Mouse (Mus musculus) liver, postnatal 0 days (tissue): Measurements from ENCODE around the gene Ndel1. TPM values are rescaled to one million over a fixed set of nuclear protein-coding genes. Genes with fewer than 3 reads are reported as not detected.
A peak's percentile ranks its signal among the peaks of the same experiment; 100 is the strongest.

ENCODE experiments used
- ATAC-seq: fragments of 200-750 bp; cut with Nextera tagmentation; 2 replicates; pipeline ENCODE4 v1.8.0; 2017; ENCODE audit warnings: mild to moderate bottlenecking, moderate library complexity
- DNase-seq: peaks from one replicate; pipeline ENCODE4 v3.0.0-alpha.2; 2016
- H3K27ac ChIP-seq: fragments of 300-500 bp; sonication (generic); 2 replicates; pipeline ENCODE4 v1.5.1; 2014; ENCODE audit warnings: antibody characterized with exemption, moderate library complexity, mild to moderate bottlenecking, low read depth
- H3K27me3 ChIP-seq: fragments of 300-500 bp; sonication (generic); 2 replicates; pipeline ENCODE4 v1.6.1; 2014; ENCODE audit warnings: low read length, control low read depth, mixed read lengths; ENCODE audit not compliant: insufficient read depth
- H3K36me3 ChIP-seq: fragments of 300-500 bp; sonication (generic); replicated peaks from 2 replicates; pipeline ENCODE4 v1.6.1; 2014; ENCODE audit warnings: mild to moderate bottlenecking, control low read depth, low read length, moderate library complexity, mixed read lengths; ENCODE audit not compliant: insufficient read depth
- H3K4me1 ChIP-seq: fragments of 300-500 bp; sonication (generic); 2 replicates; pipeline ENCODE4 v1.6.1; 2014; ENCODE audit warnings: antibody characterized with exemption, mild to moderate bottlenecking, control low read depth; ENCODE audit not compliant: insufficient read depth
- H3K4me2 ChIP-seq: fragments of 300-500 bp; sonication (generic); 2 replicates; pipeline ENCODE4 v1.6.1; 2014; ENCODE audit warnings: low read depth, mild to moderate bottlenecking, low read length, moderate library complexity, mixed read lengths
- H3K4me3 ChIP-seq: fragments of 300-500 bp; sonication (generic); 2 replicates; pipeline ENCODE4 v1.5.1; 2014; ENCODE audit warnings: low read depth, low read length
- H3K9ac ChIP-seq: fragments of 300-500 bp; sonication (generic); replicated peaks from 2 replicates; pipeline ENCODE4 v1.6.1; 2014; ENCODE audit warnings: mild to moderate bottlenecking, moderate library complexity
- H3K9me3 ChIP-seq: fragments of 300-500 bp; sonication (generic); 2 replicates; pipeline ENCODE4 v1.6.1; 2016; ENCODE audit warnings: mild to moderate bottlenecking, control low read depth, low read length, mixed read lengths
- CTCF ChIP-seq: sonication (generic); IDR thresholded peaks from 2 replicates; pipeline ENCODE4 v1.5.1; 2016; ENCODE audit warnings: antibody characterized with exemption, low read depth
- EP300 ChIP-seq: IDR thresholded peaks from 2 replicates; pipeline ENCODE4 v1.6.1; 2016; ENCODE audit warnings: antibody characterized with exemption, low read depth, mild to moderate bottlenecking
- WGBS: fragments of 180-500 bp; shearing (Covaris S2); extraction: QIAGEN DNeasy Blood & Tissue Kit; methylation state at CpG from one replicate; pipeline ENCODE4 v1.1.7; 2014; ENCODE audit not compliant: insufficient replicate concordance; 5-methylcytosine and 5-hydroxymethylcytosine counted together
- polyA plus RNA-seq: library from polyadenylated mRNA; unstranded; fragments of >200 nt; fragmentation: Nextera tagmentation; extraction: Ambion mirVana; gene quantifications from 2 replicates; pipeline ENCODE4 v1.2.1, GENCODE M21; 2015

Ndel1 gene
- polyA plus RNA-seq, 1 experiment from 2014 or later, result 32.8 TPM

DNA sequence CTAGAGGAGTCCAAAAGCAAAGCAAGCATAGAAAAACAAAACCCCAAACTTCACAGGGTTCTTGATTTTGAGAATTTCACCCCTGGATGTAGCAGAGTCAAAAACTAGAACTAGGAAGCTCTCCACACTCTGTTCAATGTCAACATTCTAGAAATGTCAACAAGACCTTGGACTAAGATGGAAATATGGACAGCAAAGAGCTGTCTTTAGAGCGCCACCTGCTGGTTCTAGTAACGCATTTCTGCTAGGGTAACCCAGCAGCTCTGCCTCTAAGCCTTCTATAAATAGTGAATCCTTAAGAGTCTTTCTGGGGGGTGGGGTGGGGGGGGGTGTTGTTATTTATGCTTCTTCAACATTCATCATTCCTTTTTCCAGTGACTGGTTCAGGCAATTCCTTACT, 3.2 kb upstream of the Ndel1 start:
- Histone ChIP-seq H3K4me1 (no peaks in the 10 kb centered on the region; the same call in 1 of the 2 replicates), H3K9me3 (no peaks in the 10 kb centered on the region), H3K9ac (no peak overlapping the region), H3K27ac (no peak overlapping the region), H3K4me2 (no peak overlapping the region), H3K27me3 (no peaks in the 10 kb centered on the region), H3K4me3 (no peak overlapping the region), H3K36me3 (no peaks in the 10 kb centered on the region)
- TF ChIP-seq EP300, result no peak
- TF ChIP-seq CTCF, result peak; percentile 91
- DNase-seq, result peak; percentile 79
- 0% methylated on average over 2 of the region's 2 CpGs for WGBS
- peak; percentile 67; the same call in 1 of the 2 replicates for ATAC-seq

DNA sequence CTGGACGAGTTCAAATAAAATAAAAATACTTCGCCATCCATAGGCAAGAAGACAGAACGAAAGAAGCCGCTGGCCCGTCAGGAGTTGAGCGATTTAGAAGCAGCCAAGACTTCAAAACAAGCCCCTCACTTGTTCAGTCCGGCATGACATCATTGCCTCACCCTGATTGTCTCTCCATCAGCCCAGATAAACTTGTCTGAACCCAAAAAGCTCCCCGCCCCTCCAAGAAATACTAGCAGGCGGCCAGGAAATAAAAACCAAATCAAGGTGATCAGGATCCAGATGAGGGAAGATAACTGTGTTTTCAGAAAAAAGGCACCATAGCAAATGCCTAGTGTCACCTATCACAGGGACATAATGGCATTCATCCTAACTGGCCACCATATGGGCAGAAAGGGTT, 381 bp downstream of the Ndel1 start:
- H3K4me1 ChIP-seq, result peaks cover 7% of the 10 kb centered on the region
- H3K36me3 ChIP-seq, result no peaks in the 10 kb centered on the region
- H3K9ac ChIP-seq, result no peak overlapping the region
- TF ChIP-seq EP300 (no peak), CTCF (no peak)
- H3K27me3 ChIP-seq, result no peaks in the 10 kb centered on the region
- WGBS, result 76% methylated on average over 9 of the region's 9 CpGs
- H3K4me3 ChIP-seq, result no peak overlapping the region
- DNase-seq (no peak), ATAC-seq (no peak)
- H3K9me3 ChIP-seq, result no peaks in the 10 kb centered on the region
- H3K27ac ChIP-seq, result peak overlapping the region; percentile 41; the same call in 1 of the 2 replicates
- H3K4me2 ChIP-seq, result 0 out of 2 replicates have a peak overlapping the region, but pooled peaks have one; percentile 11

DNA sequence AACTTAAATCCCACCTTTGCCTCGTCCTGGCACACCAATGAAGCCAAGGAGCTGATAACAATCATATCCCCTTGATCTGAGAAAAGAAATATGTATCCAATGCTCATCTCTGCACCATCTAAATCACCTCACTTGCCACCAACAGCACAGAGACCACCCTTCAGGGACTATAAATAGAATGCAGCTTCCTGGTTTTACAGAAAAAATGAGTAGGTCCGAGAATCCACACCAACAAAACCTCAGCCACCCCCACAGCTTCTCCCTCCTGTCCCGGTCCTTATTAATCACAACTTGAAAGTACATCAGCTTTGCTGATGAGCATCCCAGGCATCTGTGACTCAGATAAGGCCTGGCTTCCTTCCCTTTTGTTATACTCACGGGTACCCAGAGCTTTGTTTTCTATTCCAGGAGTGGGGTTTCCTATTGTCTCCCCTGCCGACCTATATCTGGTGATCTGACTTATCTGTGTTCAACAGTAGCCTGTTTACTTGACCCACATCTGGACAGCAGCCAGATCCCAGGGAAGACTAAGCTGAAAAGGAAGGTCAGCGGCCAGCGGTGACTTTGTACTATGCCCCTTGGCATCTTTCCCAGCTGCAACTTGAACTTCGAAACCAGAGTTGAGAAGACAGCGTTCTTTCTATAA, 7.0 kb downstream of the Ndel1 start:
- Histone ChIP-seq H3K36me3 (no peaks in the 10 kb centered on the region), H3K4me3 (no peak overlapping the region), H3K4me2 (0 out of 2 replicates have a peak overlapping the region, but pooled peaks have one; percentile 1), H3K9ac (no peak overlapping the region), H3K27me3 (no peaks in the 10 kb centered on the region), H3K4me1 (peaks cover 20% of the 10 kb centered on the region), H3K27ac (peak overlapping the region; percentile 46), H3K9me3 (no peaks in the 10 kb centered on the region)
- no peak for TF ChIP-seq CTCF
- TF ChIP-seq EP300, result peak; percentile 88
- ATAC-seq (peak; percentile 90), DNase-seq (peak; percentile 87)
- 12% methylated on average over 9 of the region's 9 CpGs for WGBS

DNA sequence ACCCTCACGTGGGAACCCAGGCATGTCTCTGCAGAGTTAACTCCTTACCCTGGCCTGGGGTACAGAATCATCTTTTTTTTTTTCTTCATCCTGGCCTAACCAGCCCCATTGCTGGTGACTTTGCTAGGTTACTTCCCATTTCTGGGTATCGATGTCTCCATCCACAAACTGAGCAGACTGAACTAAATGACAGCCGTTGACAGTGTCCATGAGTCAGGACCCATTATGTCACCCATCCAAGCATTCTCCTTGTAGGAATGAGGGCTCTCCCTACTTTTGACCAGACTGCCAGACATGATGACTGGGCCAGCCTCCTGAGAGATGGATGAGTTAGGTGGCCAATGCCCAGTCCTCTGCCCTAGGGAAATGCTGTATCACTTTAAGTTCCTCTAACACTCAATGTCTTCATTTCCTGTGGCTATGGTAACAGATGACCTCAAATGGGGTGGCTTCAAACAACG, 8.0 kb downstream of the Ndel1 start:
- H3K4me3 ChIP-seq, result no peak overlapping the region
- TF ChIP-seq EP300 (peak; percentile 35; the same call in 1 of the 2 replicates), CTCF (no peak)
- H3K4me1 ChIP-seq, result peaks cover 20% of the 10 kb centered on the region
- peak; percentile 21 for DNase-seq
- H3K27ac ChIP-seq, result peak overlapping the region; percentile 62
- H3K9ac ChIP-seq, result no peak overlapping the region
- H3K4me2 ChIP-seq, result peak overlapping the region; percentile 18; the same call in 1 of the 2 replicates
- 31% methylated on average over 4 of the region's 4 CpGs for WGBS
- H3K36me3 ChIP-seq, result no peaks in the 10 kb centered on the region
- no peak for ATAC-seq
- no peaks in the 10 kb centered on the region for H3K9me3 ChIP-seq
- H3K27me3 ChIP-seq, result no peaks in the 10 kb centered on the region

DNA sequence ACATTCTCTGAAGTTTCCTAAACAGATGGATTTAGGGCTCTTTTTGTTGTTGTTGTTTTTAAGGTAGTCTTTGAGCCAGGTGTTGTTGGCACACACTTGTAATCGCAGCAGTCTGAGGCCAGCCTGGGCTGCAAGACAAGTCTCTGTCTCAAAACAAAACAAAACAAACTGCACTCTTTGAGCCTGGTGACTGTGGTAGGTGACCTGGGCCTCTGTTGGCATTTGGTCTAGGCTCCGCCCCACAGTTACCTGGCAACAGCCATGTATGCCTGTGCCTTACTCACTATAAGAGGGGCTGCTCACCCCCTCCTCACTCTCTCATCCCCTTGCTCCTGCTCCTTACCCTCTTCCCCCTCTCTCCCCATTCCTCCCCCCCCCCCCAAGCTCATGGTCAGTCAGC, 9.4 kb downstream of the Ndel1 start:
- no peak for ATAC-seq

DNA sequence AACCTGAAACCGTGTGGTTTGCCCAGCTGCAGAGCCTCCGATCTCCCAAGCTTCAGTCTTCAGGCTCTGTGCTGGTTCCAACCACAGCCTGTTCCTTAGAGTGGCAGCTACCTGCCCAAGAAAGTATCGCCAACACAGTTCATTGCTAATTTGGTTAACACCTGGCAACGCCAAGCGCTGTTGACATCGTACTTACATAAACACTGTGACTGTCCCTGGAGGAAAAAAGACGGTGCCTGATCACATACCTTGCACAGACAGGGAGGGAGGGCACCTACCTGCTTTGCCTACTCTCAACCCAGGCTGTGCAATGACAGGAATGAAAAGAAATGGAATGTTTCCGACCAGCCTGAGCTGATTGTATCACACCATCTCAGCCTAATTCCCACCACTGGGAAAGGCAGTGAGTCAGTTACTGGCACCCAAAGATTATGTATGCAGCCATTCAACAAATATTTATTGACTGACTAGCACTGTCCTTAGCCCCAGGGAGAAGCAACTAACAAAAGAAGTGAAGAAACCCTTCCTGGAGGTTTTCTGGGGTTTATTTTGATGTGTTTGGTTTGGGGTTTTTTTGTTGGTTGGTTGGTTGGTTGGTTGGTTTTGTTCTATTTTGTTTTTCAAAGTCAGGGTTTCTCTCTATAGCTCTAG, 11.6 kb downstream of the Ndel1 start:
- no peaks in the 10 kb centered on the region for H3K27me3 ChIP-seq
- TF ChIP-seq EP300, result no peak
- no peak for TF ChIP-seq CTCF
- peaks cover 11% of the 10 kb centered on the region; the same call in 1 of the 2 replicates for H3K4me1 ChIP-seq
- ATAC-seq (no peak), DNase-seq (no peak)
- no peaks in the 10 kb centered on the region for H3K36me3 ChIP-seq
- H3K9me3 ChIP-seq, result no peaks in the 10 kb centered on the region
- WGBS, result 69% methylated on average over 8 of the region's 8 CpGs
- H3K4me2 ChIP-seq, result no peak overlapping the region
- H3K4me3 ChIP-seq, result no peak overlapping the region
- H3K9ac ChIP-seq, result no peak overlapping the region
- H3K27ac ChIP-seq, result no peak overlapping the region

More for the DNA sequence above, 9.4 kb downstream of the Ndel1 start:
- WGBS, result 77% methylated on average over 2 of the region's 2 CpGs
- Histone ChIP-seq H3K9ac (no peak overlapping the region), H3K4me1 (peaks cover 15% of the 10 kb centered on the region), H3K9me3 (no peaks in the 10 kb centered on the region), H3K36me3 (no peaks in the 10 kb centered on the region), H3K4me3 (no peak overlapping the region), H3K4me2 (no peak overlapping the region), H3K27ac (no peak overlapping the region), H3K27me3 (no peaks in the 10 kb centered on the region)
- DNase-seq, result no peak
- TF ChIP-seq EP300, result no peak
- no peak for TF ChIP-seq CTCF
